Mouse (Mus musculus): ENCODE results near the gene Gm20489. TPM values are rescaled to one million over a fixed set of nuclear protein-coding genes. Genes with fewer than 3 reads are reported as not detected.

Gene Gm20489
- polyA plus RNA-seq (2015; fragmentation: Illumina TruSeq; extraction: RNeasy Lipid Tissue Mini Kit (QIAGEN cat#74804); ENCODE audit: insufficient read depth, low read depth, low replicate concordance): not detected

GRCm38 (mm10) chrX:101268755-101269124, at the start of gene Gm20489:
Gene Gm20489 (minus strand): TSS chrX:101269023.

GRCm38 (mm10) chrX:101299055-101299454, 30.2 kb upstream of the Gm20489 start, which contains the start of gene Nlgn3:
Gene Nlgn3 (plus strand): TSS chrX:101299168.

GRCm38 (mm10) chrX:101273875-101274738, 5.3 kb upstream of the Gm20489 start, which contains the start of gene Med12:
Gene Med12 (plus strand): TSS chrX:101274030.

GRCm38 (mm10) chrX:101268025-101268754, 633 bp downstream of the Gm20489 start, which contains the start of gene Il2rg:
Gene Il2rg (minus strand): TSS chrX:101268255.

GRCm38 (mm10) chrX:101263892-101264291, 4.9 kb downstream of the Gm20489 start, which contains the start of gene Gm614:
Gene Gm614 (minus strand): TSS chrX:101263992.

GRCm38 (mm10) chrX:101253952-101254729, 14.7 kb downstream of the Gm20489 start, which contains the start of gene Foxo4:
Gene Foxo4 (plus strand): TSS chrX:101254528.

GRCm38 (mm10) chrX:101221834-101222795, 46.7 kb downstream of the Gm20489 start, which contains the start of gene Snx12:
Gene Snx12 (minus strand): TSS chrX:101222563.

Other genes starting within 250 kb of the Gm20489 start
- not detected for gene Tex11, start 209.4 kb downstream of the Gm20489 start, polyA plus RNA-seq (2015; fragmentation: Illumina TruSeq; extraction: RNeasy Lipid Tissue Mini Kit (QIAGEN cat#74804); ENCODE audit: insufficient read depth, low read depth, low replicate concordance)
- 4.0 TPM for gene Slc7a3, start 183.0 kb downstream of the Gm20489 start, polyA plus RNA-seq (2015; fragmentation: Illumina TruSeq; extraction: RNeasy Lipid Tissue Mini Kit (QIAGEN cat#74804); ENCODE audit: insufficient read depth, low read depth, low replicate concordance)
- 6.3 TPM for gene Snx12, start 46.5 kb downstream of the Gm20489 start, polyA plus RNA-seq (2015; fragmentation: Illumina TruSeq; extraction: RNeasy Lipid Tissue Mini Kit (QIAGEN cat#74804); ENCODE audit: insufficient read depth, low read depth, low replicate concordance)
- 6.7 TPM for gene Foxo4, start 14.5 kb downstream of the Gm20489 start, polyA plus RNA-seq (2015; fragmentation: Illumina TruSeq; extraction: RNeasy Lipid Tissue Mini Kit (QIAGEN cat#74804); ENCODE audit: insufficient read depth, low read depth, low replicate concordance)
- gene Gm614, start 5.0 kb downstream of the Gm20489 start, polyA plus RNA-seq (2015; fragmentation: Illumina TruSeq; extraction: RNeasy Lipid Tissue Mini Kit (QIAGEN cat#74804); ENCODE audit: insufficient read depth, low read depth, low replicate concordance): not detected
- gene Il2rg, start 768 bp downstream of the Gm20489 start, polyA plus RNA-seq (2015; fragmentation: Illumina TruSeq; extraction: RNeasy Lipid Tissue Mini Kit (QIAGEN cat#74804); ENCODE audit: insufficient read depth, low read depth, low replicate concordance): 4.7 TPM
- 35.1 TPM for gene Med12, start 5.0 kb upstream of the Gm20489 start, polyA plus RNA-seq (2015; fragmentation: Illumina TruSeq; extraction: RNeasy Lipid Tissue Mini Kit (QIAGEN cat#74804); ENCODE audit: insufficient read depth, low read depth, low replicate concordance)
- gene Nlgn3, start 30.1 kb upstream of the Gm20489 start, polyA plus RNA-seq (2015; fragmentation: Illumina TruSeq; extraction: RNeasy Lipid Tissue Mini Kit (QIAGEN cat#74804); ENCODE audit: insufficient read depth, low read depth, low replicate concordance): 0.11 TPM
- 25.7 TPM for gene Gjb1, start 107.4 kb upstream of the Gm20489 start, polyA plus RNA-seq (2015; fragmentation: Illumina TruSeq; extraction: RNeasy Lipid Tissue Mini Kit (QIAGEN cat#74804); ENCODE audit: insufficient read depth, low read depth, low replicate concordance)
- gene Zmym3, start 151.8 kb upstream of the Gm20489 start, polyA plus RNA-seq (2015; fragmentation: Illumina TruSeq; extraction: RNeasy Lipid Tissue Mini Kit (QIAGEN cat#74804); ENCODE audit: insufficient read depth, low read depth, low replicate concordance): 7.9 TPM
- gene Nono, start 160.3 kb upstream of the Gm20489 start, polyA plus RNA-seq (2015; fragmentation: Illumina TruSeq; extraction: RNeasy Lipid Tissue Mini Kit (QIAGEN cat#74804); ENCODE audit: insufficient read depth, low read depth, low replicate concordance): 38.0 TPM
- gene Itgb1bp2, start 180.1 kb upstream of the Gm20489 start, polyA plus RNA-seq (2015; fragmentation: Illumina TruSeq; extraction: RNeasy Lipid Tissue Mini Kit (QIAGEN cat#74804); ENCODE audit: insufficient read depth, low read depth, low replicate concordance): 1.0 TPM